Mouse (Mus musculus): ENCODE results near the gene Palld. TPM values are rescaled to one million over a fixed set of nuclear protein-coding genes. Genes with fewer than 3 reads are reported as not detected.

Gene Palld
- total RNA-seq, 2 experiments from 2014 or later: 5.4 TPM

DNA sequence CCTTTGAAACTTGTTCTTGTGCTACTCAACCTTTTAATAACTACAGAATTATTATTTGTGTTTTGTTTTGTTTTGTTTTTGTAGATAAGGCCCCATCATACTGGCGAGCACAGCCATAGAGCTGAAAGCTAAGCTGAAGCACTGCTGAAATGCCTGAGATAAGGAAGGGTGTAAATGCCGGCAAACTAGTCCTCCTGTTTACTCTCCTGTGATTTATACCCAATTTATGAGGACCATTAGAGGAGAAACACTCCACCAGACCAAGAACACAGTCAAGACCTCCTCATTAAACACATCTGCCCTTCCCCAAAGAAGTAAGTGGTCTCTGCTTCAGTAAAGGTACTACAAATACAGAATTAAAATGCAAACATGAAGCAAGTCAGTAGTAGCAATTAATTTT is 219.6 kb downstream of the Palld start:
- DNase-seq: no peak

DNA sequence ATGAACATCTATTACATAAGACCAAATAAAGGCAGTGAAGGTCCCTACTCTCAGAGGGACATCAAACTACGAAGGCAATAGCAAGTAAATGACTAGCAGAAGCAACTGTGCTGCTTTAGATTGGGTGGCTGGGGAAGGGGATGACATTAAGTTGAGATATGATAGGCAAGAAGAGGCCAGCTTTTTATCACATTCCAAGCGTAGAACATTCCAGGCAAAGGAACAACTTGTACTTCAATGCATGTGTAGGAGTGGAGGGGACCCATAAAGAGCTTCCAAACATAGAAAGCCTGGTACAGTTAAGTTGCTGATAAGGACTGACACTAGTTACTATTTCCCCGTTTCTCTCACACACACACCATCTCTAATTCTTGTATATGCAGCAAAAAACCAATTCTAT is 221.3 kb downstream of the Palld start:
- no peak for DNase-seq

DNA sequence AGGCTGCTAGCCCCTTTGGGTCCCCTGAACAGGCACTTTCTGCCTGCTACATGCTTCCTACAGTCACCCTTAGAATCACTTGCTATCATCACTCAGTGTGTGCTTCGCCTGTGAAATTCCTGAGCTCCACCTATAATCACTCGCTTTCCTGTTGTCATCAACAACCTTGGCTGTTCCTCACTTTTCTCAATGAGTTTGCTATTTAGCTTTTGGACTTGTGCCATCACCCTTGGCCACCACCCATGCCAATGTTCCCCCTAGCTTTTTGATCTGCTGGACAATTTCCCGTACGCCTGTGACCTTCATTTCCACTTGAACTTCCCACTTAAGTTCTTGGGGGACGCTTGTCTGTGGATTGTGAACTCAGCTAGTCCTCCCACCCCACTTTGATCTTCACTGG is 225.3 kb downstream of the Palld start:
- DNase-seq: no peak

DNA sequence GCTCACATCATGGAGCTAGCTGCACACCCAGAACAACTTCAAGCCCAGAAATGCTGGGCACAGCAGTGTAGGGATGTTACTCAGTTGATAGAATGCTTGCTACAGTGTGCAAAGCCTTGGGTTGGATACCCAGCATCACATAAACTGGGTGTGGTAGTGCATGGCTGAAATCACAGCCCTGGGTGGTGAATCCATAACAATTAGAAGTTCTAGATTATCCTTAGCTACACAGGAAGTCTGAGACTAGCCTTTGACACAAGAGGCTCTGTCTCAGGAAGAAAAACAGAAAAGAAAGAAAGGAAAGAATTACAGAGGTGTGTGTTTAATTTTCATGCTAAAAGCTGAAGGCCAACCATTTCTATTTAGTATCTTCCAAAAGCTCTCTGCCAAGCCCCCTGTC is 231.3 kb downstream of the Palld start:
- no peak for DNase-seq

GRCm38 (mm10) chr8:61670376-61670775 is 232.1 kb downstream of the Palld start:
- no peak for DNase-seq

- no peak for DNase-seq
These were observed 235.6 kb downstream of the Palld start for GRCm38 (mm10) chr8:61666919-61667318.

GRCm38 (mm10) chr8:61665021-61665420 is 237.5 kb downstream of the Palld start:
- no peak for DNase-seq

GRCm38 (mm10) chr8:61664162-61664561 is 238.3 kb downstream of the Palld start:
- DNase-seq: no peak

DNA sequence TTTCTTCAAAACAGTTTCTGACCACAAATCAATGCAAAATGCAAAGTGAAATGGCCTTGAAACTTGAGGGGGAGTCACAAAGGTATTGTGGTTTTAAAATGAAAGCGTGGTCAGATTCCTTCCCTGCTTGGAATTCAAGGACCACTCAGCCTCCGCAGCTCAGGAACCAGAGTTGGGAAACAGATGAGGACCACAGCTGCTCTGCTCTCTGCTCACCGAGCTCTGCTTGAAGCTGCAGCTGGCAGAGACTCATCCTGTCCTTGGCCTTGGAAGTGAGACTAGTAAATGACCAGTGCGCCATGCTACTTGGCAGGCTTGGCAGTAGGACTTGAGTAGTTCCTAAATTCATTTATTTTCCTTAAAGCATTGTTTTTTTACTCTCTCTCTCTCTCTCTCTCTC is 239.7 kb downstream of the Palld start:
- DNase-seq: no peak

DNA sequence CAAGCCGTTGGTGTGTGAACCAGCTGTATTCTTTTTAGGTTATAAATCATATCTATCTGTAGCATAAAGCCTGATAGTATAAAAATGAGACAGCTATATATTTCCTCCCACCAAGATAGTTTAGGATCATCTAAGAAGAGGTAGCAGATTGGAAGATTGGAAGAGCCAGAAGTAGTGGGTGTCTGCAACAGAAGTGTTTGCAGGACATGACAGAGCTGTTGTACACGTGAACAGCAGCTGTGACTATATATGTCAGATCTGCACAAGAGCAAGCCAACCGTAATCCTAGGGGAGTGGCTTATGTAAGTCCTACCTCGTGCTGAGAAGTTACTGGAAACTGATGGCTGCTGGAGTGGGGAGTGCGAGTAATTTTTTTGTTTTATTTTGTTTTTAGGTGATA is 240.9 kb downstream of the Palld start:
- no peak for DNase-seq

DNA sequence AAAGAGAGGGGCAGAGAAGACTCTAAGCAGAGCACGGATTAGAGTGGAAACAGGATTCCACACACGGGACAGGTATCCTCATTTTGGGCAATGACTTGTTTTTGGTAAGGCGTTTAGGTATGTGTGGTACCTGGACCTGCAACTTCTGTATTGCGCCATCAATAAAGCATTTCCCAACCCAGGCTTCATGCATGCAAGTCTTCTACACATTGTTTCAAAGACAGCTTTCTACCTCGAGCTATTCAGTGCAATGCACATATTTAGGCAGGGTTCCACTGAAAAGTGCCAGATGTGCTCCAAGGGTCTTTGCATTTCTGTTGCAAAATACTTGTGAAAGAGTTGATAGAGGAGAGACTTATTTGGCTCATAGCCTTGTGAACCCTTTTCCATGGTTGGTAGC is 241.5 kb downstream of the Palld start:
- no peak for DNase-seq

- no peak for DNase-seq
These were observed 250.5 kb downstream of the Palld start for GRCm38 (mm10) chr8:61651955-61652354.

- DNase-seq: no peak
These were observed 256.2 kb downstream of the Palld start for GRCm38 (mm10) chr8:61646195-61646835.

DNA sequence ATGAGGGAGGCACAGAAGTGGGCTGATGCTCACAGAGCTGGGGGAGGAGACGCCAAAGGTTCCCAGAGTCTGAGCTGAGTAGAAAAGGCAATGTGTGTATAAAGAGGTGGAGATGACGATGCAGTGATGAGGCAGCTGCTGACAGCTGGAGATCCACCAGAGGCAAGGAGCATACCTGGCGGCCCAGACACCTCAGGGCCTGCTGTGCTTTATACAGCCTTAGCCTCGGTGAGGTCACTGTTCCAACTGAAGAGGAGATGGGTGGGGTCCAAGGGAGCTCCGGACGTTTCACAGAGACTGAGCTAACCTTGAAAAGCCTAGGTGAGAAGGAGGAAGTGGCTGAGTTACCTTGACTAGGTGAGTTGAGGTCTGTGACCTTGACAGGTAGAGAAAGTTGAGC is 256.8 kb downstream of the Palld start:
- no peak for DNase-seq

- DNase-seq: no peak
These were observed 259.3 kb downstream of the Palld start for GRCm38 (mm10) chr8:61643215-61643614.

DNA sequence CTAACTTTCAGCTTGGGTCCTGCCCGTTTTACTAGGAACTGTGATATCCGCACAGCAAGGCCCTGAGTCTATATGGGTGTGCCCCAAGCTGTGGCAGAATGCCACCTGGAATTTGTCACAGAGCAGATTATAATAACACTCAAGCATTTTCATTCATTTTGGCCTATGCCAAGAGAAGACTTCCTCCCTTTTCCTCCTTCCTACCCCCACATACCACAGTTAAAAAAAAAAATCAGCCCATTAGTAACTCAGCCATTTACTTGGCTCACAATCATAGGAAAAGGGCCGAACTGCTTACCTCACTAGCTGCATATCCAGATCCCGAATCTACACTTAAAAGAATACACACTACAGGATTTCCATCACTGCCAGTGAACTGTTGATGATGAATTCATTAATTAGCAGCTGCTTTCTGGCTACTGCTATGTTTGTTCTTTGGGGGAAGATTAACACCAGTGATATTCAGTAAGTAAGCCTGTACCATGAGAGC is 260.1 kb downstream of the Palld start:
- DNase-seq: no peak

GRCm38 (mm10) chr8:61639596-61639995 is 262.9 kb downstream of the Palld start:
- DNase-seq: no peak

DNA sequence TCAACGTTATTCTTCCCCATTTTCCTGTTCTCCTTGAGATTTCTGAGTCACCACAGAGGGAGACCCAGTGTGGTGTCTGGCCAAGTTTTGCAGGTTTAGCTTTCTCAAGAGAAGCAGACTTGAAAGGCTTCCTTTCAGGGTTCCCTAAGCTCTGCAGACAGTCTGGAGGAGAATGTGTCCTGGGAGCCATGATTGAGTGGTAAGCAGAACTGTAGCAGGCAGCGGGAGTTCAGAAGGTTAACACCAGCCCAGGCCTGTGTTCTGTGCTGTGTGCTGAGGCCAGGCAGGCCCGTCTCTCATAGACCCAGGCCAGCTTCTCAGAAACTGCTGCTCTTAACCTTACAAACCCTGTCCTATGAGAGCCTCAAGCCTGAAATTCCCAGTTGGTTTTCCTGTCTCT is 263.5 kb downstream of the Palld start:
- DNase-seq: no peak

DNA sequence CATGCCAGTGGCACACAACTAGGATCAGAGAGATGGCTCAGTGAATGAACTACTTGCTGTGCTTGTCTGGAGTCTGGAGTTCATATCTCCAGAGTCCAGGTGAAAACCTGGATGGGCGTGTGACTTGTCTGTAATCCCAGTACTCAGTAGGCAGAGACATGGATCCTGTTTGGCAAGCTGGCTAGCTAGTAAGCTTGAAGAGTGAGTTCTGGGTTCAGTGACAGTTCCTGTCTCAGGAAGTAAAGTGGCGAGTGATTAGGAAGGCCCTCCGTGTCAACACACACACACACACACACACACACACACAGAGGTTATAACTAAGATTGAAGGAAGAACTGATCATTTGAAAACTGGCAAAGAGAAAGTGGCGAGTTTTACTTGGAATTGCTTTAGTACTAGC is 264.8 kb downstream of the Palld start:
- no peak for DNase-seq

DNA sequence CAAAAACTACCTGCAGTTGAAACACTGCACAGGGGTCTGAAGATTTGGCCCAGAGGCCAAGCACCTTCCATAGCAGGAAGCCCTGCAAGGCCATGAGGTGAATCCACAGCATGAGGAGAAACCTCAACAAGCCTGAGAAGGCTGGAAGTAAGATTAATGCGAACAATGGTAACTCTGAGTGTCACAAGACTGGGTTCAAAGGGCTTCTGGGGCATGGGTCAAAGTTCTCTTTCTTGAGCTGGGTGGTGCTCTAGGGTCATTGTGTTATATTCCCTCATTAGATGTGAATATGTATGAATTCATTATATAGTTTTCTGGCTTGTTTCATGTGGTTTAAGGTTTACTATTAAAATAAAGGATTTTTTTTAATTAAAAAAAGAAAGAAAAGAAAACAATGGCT is 267.7 kb downstream of the Palld start:
- no peak for DNase-seq

DNA sequence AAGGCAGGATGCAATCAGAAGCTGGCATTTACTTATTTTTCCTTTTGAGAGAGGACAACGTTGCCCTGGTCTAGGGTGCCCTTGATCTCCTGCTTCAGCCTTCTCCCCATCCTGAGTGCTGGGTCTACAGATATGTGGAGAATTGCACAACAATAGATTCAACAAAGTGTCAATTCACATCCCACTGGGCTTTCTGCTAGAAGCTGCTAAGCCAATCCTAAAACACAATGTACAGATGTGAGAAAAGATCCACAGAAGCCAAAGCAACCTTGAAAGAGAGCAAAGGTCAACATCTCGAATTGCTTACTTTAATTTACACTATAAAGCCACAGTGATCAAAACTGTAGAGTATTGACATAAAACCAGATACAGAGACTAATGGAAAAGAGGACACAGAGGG is 270.2 kb downstream of the Palld start:
- no peak for DNase-seq

- DNase-seq: no peak
These were observed 272.9 kb downstream of the Palld start for GRCm38 (mm10) chr8:61629631-61629968.

GRCm38 (mm10) chr8:61628938-61629630 is 273.4 kb downstream of the Palld start:
- DNase-seq: no peak

DNA sequence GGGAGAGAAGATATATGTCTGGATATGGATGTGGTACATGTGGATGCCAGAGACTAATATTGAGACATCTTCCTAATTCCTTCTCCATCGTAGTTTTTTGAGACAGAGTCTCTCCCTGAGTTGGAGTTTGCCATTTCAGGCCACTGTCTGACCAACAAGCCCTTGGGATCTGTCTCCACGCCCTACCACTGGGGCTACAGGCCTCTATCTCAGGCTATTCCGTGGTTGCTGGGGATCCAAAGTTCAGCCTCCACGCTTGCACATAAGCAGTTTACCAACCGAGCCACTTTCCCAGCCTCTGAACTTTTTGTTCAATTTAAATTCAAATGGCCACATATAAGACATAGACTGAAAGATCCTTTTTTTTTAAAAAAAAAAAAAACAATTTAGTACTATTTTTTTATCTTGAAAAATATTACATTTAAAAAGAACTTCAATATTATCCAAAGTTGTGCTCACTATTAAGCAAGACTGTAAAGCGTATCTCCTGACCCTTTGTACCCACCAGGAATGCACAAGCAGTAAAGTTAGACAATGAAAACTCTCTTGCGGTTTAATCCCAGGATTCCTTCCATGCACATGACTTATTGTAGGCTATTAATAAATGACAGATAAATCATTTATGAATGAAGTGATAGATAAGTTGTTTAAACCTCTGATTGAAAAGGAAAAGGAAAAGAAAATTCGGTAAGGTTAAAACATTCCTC is 276.1 kb downstream of the Palld start:
- DNase-seq: no peak

All from layer of hippocampus, postnatal 36 days (tissue).